Mouse (Mus musculus) lung, embryonic 14.5 days (tissue): ENCODE measurements around the gene Gm1553. TPM values are rescaled to one million over a fixed set of nuclear protein-coding genes. Genes with fewer than 3 reads are reported as not detected.

ENCODE experiments used
- ATAC-seq: fragments of 200-750 bp; cut with Nextera tagmentation; 2 replicates; pipeline ENCODE4 v1.8.0; 2017; ENCODE audit warnings: mild to moderate bottlenecking, moderate TSS enrichment, moderate library complexity; ENCODE audit not compliant: insufficient read depth
- DNase-seq: peaks from one replicate; pipeline ENCODE4 v3.0.0-alpha.2; 2015
- H3K27ac ChIP-seq: fragments of 300-500 bp; sonication (generic); 2 replicates; pipeline ENCODE4 v1.5.1; 2014; ENCODE audit warnings: low read depth, mild to moderate bottlenecking, moderate library complexity
- H3K27me3 ChIP-seq: fragments of 300-500 bp; sonication (generic); 2 replicates; pipeline ENCODE4 v1.6.1; 2014; ENCODE audit warnings: low read length, control low read depth; ENCODE audit not compliant: insufficient read depth
- H3K36me3 ChIP-seq: fragments of 300-500 bp; sonication (generic); 2 replicates; pipeline ENCODE4 v1.6.1; 2014; ENCODE audit warnings: control low read depth; ENCODE audit not compliant: insufficient read depth
- H3K4me1 ChIP-seq: fragments of 300-500 bp; sonication (generic); 2 replicates; pipeline ENCODE4 v1.6.1; 2014; ENCODE audit warnings: antibody characterized with exemption, control low read depth; ENCODE audit not compliant: insufficient read depth
- H3K4me2 ChIP-seq: fragments of 300-500 bp; sonication (generic); 2 replicates; pipeline ENCODE4 v1.6.1; 2014; ENCODE audit warnings: mild to moderate bottlenecking
- H3K4me3 ChIP-seq: fragments of 300-500 bp; sonication (generic); 2 replicates; pipeline ENCODE4 v1.5.1; 2014; ENCODE audit warnings: low read depth, low read length
- H3K9ac ChIP-seq: fragments of 300-500 bp; sonication (generic); 2 replicates; pipeline ENCODE4 v1.6.1; 2014
- H3K9me3 ChIP-seq: fragments of 300-500 bp; sonication (generic); 2 replicates; pipeline ENCODE4 v1.6.1; 2016; ENCODE audit warnings: low read depth, low read length, control low read depth
- CTCF ChIP-seq: IDR thresholded peaks from 2 replicates; pipeline ENCODE4 v1.5.1; 2016; ENCODE audit warnings: antibody characterized with exemption, low read depth
- WGBS: fragments of 180-500 bp; shearing (Covaris S2); extraction: QIAGEN DNeasy Blood & Tissue Kit; methylation state at CpG from one replicate; pipeline ENCODE4 v1.1.7; 2014; 5-methylcytosine and 5-hydroxymethylcytosine counted together
- polyA plus RNA-seq: library from polyadenylated mRNA; unstranded; fragments of >200 nt; fragmentation: Nextera tagmentation; extraction: Ambion mirVana; gene quantifications from 2 replicates; pipeline ENCODE4 v1.2.1, GENCODE M21; 2014

The Gm1553 gene
- polyA plus RNA-seq, result not detected in 2 replicates

- H3K36me3 ChIP-seq, result no peaks in the 10 kb centered on the region
- no peaks in the 10 kb centered on the region for H3K27me3 ChIP-seq
- no peak within 1 kb of the TSS for H3K4me2 ChIP-seq
- no peak within 1 kb of the TSS for H3K4me3 ChIP-seq
- H3K27ac ChIP-seq, result no peak within 1 kb of the TSS
- 74% methylated on average over 2 of the region's 2 CpGs for WGBS
- H3K9ac ChIP-seq, result no peak within 1 kb of the TSS
- ATAC-seq, result no peak
- no peak for DNase-seq
- H3K9me3 ChIP-seq, result no peaks in the 10 kb centered on the region
- H3K4me1 ChIP-seq, result no peaks in the 10 kb centered on the region
- TF ChIP-seq CTCF, result no peak
Measured at GRCm38 (mm10) chr10:82492518-82492917, at the start of gene Gm1553. Gene Gm1553, minus strand, starts transcription at chr10:82492618.

Other genes starting within 250 kb of the Gm1553 start
- gene 4932415D10Rik, start 176.0 kb downstream of the Gm1553 start, polyA plus RNA-seq, result not detected in 2 replicates
- 9.6 and 9.8 TPM in 2 replicates for gene Gm4924, start 138.4 kb downstream of the Gm1553 start, polyA plus RNA-seq
- 34.6 and 35.6 TPM in 2 replicates for gene 1190007I07Rik, start 130.6 kb upstream of the Gm1553 start, polyA plus RNA-seq
- gene Tdg, start 137.2 kb upstream of the Gm1553 start, polyA plus RNA-seq, result 174 and 176 TPM in 2 replicates
- 3.5 and 3.8 TPM in 2 replicates for gene Glt8d2, start 198.0 kb upstream of the Gm1553 start, polyA plus RNA-seq
- 31.6 and 34.4 TPM in 2 replicates for gene Hcfc2, start 203.5 kb upstream of the Gm1553 start, polyA plus RNA-seq